Mouse (Mus musculus) B cell, adult 2 months (primary cell): ENCODE data around the gene 4933402N03Rik.

Experiments used
- DNase-seq, 2 experiments: peaks; one replicate each; pipeline ENCODE4 v3.0.0; 2022

The 4933402N03Rik gene

GRCm38 (mm10) chr7:131146214-131146613 is at the start of gene 4933402N03Rik:
Gene 4933402N03Rik (minus strand): TSS chr7:131146314.
- DNase-seq, result no peak

- DNase-seq, result no peak
Measured at GRCm38 (mm10) chr7:131187996-131188395, 41.9 kb upstream of the 4933402N03Rik start.

- DNase-seq, result no peak
Measured at GRCm38 (mm10) chr7:131187047-131187446, 40.9 kb upstream of the 4933402N03Rik start.

- DNase-seq, result no peak
Measured at GRCm38 (mm10) chr7:131184339-131184738, 38.2 kb upstream of the 4933402N03Rik start.

DNA sequence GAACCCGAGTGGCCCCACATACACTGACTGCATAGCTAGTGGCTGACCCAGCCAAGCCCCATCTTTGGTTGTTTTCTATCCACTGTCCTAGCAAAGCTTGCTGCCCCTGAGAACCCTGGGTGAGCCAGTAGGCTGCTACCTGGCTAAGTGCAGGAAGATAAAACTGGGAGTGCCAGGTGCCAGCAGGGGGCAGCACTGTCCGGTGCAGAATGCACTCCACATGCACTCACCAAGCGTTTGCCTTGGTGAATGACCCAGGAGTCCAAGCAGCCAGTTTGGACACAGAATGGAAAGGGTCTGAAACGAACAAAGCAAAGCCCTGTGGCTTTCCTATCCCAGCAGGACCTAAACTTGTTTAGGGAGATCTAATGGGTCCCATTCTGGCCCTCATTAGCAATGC is 36.6 kb upstream of the 4933402N03Rik start:
- DNase-seq, result peak; percentile 12

DNA sequence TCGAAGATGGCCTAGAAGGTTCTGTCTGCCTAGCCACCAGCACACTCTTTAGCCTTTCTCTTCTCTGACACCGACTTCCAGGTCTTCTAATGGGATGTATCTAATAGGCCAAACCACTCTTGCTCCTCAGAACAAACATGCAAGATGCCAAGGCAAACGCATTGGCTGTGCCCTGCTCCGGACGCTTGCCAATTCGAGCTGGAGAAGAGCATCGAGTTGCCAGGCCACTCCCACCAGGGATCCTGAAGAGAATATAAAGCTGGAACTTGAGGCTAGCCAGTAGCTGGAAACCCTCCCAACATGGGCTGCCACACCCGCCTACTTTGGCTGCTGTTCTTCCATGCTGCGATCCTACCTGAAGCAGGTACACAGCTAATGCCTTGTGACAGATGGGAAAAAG is 28.0 kb upstream of the 4933402N03Rik start, which contains the start of gene 5430419D17Rik:
Gene 5430419D17Rik (plus strand): TSS at position 282 of the 400 bp plus-strand sequence.
- DNase-seq, result no peak

DNA sequence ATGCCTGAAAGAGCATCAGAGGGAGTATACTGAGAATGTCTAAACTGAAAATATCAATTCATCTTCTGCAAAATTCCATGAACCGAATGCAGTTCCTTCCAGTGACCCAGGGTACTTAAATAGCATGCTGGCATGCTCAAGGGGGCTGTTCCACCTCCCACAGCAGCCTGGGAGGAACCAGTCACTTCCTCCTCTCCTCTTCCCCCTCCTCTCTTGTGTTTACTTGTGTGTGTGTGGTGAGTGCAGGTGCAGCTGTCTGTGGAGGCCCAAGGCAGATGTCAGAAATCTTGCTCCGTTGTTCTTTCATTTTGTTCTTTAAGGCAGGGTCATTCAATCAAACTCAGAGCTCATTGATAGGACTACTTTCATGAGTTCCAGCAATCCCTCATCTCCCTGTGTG is 23.0 kb upstream of the 4933402N03Rik start:
- no peak for DNase-seq

DNA sequence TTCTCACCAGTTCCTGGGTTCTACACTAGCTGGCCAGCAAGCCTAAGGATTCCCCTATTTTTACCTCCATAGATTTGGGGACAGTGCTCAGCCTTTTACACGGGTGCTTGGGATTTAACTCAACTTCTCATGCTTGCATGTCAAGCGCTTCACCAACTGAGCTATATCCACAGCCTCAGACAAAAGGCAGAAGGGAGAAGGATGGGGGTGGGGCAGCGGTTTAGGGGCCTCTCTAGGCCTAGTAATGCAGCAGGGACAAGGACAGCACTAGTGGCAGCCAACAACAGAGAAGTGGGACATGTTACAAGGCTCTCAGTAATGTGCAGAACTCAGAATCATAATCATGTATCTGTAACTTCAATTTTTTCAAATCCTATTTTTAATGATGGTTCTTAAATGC is 21.7 kb upstream of the 4933402N03Rik start:
- DNase-seq, result no peak

DNA sequence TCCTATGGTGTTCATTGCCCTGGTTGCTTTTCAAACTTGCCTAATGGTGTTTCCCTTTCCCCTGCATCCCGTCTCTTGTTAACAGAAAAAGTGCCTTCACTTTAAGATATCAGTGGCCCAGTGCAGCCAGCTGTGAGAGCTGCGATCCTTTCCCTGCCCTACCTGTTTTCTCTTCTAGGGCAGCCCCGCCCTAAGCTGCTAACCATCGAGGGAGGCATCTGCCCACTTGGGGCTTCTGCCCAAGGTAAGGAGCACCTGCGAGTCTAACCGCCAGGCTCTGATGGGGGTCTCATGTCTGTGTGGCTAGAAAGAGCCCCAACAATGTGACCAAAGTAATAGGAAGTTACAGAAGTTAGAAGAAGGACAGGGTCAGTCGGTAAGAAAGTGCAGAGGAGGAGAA is 16.1 kb upstream of the 4933402N03Rik start:
- no peak for DNase-seq

GRCm38 (mm10) chr7:131153044-131153443 is 6.9 kb upstream of the 4933402N03Rik start:
- DNase-seq, result no peak

DNA sequence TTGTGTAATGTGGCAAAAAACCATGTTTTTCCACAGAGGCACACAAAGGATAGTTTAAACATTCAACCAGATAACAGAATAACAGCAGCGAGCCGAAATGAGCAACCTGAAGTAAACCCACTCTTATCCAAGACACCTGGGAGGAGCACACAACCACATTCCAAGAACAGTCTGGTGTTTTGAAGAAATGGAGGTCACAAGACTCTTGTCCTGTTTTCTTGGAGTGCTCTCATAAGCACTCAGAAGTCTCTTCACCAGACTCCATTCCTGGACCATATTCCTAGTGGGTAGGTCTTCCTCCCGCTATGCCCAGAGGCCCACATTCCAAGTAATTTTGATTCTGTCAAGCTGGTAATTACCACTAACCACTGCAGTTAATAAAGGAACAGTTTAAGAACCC is 4.1 kb upstream of the 4933402N03Rik start:
- no peak for DNase-seq

- DNase-seq, result no peak
Measured at GRCm38 (mm10) chr7:131133181-131133580, 12.9 kb downstream of the 4933402N03Rik start.

DNA sequence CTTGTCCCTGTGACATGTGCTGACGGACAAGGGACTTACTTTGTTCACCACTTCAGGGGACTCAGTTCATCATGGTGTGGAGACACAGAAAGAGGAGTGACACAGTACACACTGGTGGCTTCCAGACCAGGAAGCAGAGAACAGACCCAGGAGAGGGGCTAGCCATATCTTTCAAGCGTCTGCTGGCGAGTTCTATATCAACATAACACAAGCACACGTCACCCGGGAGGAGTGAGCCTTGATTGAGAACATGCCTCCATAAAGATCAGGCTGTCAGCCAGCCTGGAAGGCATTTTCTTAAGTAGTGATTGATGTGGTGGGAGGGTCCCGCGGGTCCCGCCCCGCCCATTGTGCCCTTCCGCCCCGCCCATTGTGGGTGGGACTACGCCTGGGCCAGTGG is 16.1 kb downstream of the 4933402N03Rik start:
- DNase-seq, result no peak

DNA sequence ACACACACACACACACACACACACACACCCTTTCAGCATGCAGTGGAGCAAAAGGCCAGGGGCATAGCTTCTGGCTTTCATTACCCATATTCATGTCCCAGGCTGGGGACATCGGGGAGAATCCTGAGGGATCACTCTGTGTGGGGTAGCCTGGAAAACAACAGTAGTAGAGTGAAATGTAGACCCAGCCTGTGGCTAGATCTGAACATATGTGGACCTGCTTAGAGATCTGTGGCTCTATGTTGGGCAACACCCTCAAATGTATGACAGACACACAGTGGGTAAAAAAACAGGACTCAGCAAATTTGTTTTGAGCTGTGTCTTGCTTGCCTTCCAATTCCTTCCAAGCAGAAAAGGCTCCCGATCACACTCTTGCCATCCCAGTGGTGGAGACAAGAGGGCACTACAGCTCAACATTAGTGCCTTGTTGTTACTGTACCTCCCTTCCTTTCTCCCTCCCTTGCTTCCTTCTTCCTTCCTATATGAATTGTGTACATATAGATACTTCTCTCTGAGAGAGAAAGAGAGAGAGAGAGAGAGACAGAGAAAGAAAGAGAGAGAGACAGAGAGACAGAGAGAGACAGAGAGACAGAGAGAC is 23.8 kb downstream of the 4933402N03Rik start:
- no peak for DNase-seq

DNA sequence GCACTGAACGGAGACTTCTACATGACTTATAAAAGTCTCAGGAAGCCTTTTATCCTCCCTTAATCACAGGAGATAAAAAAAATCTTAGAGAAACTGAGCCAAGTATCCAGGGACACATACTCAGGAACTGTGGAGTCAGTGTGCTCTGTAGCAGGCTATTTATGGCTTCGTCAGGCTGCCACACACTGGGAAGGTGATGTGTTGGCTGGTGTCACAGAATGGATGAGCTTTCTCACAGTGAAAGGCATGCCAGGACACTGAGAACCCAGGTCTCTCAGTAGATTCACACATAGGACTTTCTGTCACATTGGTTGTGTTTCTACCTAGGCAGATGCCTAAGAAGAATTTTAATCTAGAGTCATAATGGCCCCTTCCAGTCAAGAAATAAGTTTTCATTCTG is 31.7 kb downstream of the 4933402N03Rik start:
- DNase-seq, result no peak

DNA sequence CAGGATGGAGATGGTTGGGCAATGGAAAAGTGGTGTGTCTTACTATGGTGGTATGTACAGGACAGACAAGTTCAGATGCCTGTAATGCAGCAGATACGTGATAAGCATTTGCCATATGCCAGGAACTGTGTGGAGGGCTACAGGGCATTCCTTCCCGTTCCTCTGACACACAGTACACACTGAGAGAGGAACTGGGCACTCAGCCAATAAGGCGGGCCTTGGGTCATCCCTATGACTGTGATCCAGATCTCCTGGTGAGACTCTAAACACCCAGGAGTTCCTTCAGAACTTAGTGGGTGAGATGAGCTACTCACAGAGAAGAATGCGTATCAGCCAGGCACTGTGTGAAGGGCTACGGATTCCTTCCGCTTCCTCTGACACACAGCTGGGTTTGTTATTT is 32.4 kb downstream of the 4933402N03Rik start:
- no peak for DNase-seq

GRCm38 (mm10) chr7:131112486-131112885 is 33.6 kb downstream of the 4933402N03Rik start:
- peak; percentile 41 to 48 for DNase-seq
